Mouse (Mus musculus): Measurements from ENCODE around the gene Ddrgk1.

GRCm38 (mm10) chr2:130705178-130705577, 40.7 kb upstream of the Ddrgk1 start:
- TF ChIP-seq CTCF (IDR thresholded peaks at IDR 0.05; ENCODE audit: low read depth) (peak; percentile 13; the same call in 1 of the 2 replicates), EP300 (IDR thresholded peaks at IDR 0.05; ENCODE audit: low read depth) (no peak)
